Mouse (Mus musculus): Measurements from ENCODE around the gene Sardh. TPM values are rescaled to one million over a fixed set of nuclear protein-coding genes. Genes with fewer than 3 reads are reported as not detected.

Sardh gene
- total and polyA plus RNA-seq, 3 experiments: 0.13 TPM; not detected in 2

DNA sequence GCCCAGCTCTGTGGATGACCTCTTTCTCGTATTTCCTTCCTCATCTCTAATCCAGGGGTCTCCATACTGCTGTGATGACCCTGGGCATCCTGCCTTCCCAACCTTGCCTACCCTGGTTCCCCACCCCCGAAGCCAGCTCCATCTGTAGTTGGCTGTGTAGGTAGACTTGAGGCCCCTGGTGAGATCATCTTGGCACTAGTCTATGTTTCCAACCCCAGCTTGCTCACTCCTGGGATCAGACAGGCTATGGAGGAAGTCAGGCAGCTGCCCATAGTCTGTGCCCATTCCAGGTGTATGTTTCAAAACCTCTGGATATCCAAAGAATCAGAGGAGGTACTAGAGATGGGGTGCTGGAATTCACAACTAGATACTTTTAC is 662 bp downstream of the Sardh start:
- in situ Hi-C loops (cut with MboI; ENCODE audit: low pct_ligation_motif_present, low pct_unique_long_range_greater_than_20kb, low sequenced_read_pairs) (loop anchor here (25.0 kb wide), 1 partner anchor 585 kb away; the partner anchor contains the start of gene Lcn4), dilution Hi-C loops (cut with MboI; ENCODE audit: extremely low pct_ligation_motif_present, extremely low pct_unique_long_range_greater_than_20kb, low sequenced_read_pairs) (no loop called here)
- TF ChIP-seq MEF2A (IDR thresholded peaks at IDR 0.05; ENCODE audit: borderline replicate concordance, low read depth, low read length) (no peak), UBTF (IDR thresholded peaks at IDR 0.05; ENCODE audit: low read depth, low read length) (no peak), SIN3A (IDR thresholded peaks at IDR 0.05; ENCODE audit: low read length) (no peak), MAZ (IDR thresholded peaks at IDR 0.05; ENCODE audit: low read depth, low read length) (no peak), ZC3H11A (IDR thresholded peaks at IDR 0.05; ENCODE audit: low read depth, low read length) (no peak), MYC (IDR thresholded peaks at IDR 0.05; ENCODE audit: low read depth, low read length) (no peak), POLR2AphosphoS2 (IDR thresholded peaks at IDR 0.05; ENCODE audit: low read depth, low read length) (no peak), GABPA (IDR thresholded peaks at IDR 0.05; ENCODE audit: insufficient replicate concordance, low read depth, low read length) (no peak), TCF12 (IDR thresholded peaks at IDR 0.05; ENCODE audit: low read depth, low read length) (no peak), CTCF (conservative IDR thresholded peaks at IDR 0.05 in 1 of 2, IDR thresholded peaks at IDR 0.05 in 1 of 2; ENCODE audit: low read depth in 2 of 2, low read length in 2 of 2) (no peak), POLR2A (IDR thresholded peaks at IDR 0.05; ENCODE audit: low read depth, low read length) (no peak), RCOR1 (conservative IDR thresholded peaks at IDR 0.05; ENCODE audit: low read depth, low read length) (no peak), KAT2A (IDR thresholded peaks at IDR 0.05; ENCODE audit: insufficient replicate concordance, low read length) (no peak), ZKSCAN1 (IDR thresholded peaks at IDR 0.05; ENCODE audit: borderline replicate concordance, low read depth, low read length) (no peak), HCFC1 (IDR thresholded peaks at IDR 0.05; ENCODE audit: low read depth, low read length) (no peak), E2F4 (IDR thresholded peaks at IDR 0.05; ENCODE audit: insufficient replicate concordance, low read depth, low read length) (no peak)
- no peaks in the 10 kb centered on the region for H3K36me3 ChIP-seq (replicated peaks in 1 of 2; ENCODE audit: control insufficient read depth in 1 of 2, insufficient read depth in 1 of 2, low read length in 1 of 2)
- H3K4me1 ChIP-seq (ENCODE audit: control insufficient read depth in 1 of 2, insufficient read depth in 2 of 2): no peaks in the 10 kb centered on the region
- H3K9me3 ChIP-seq (replicated peaks; ENCODE audit: low read length): no peaks in the 10 kb centered on the region
- H3K27me3 ChIP-seq (replicated peaks): peaks cover 81% of the 10 kb centered on the region
- DNase-seq (ENCODE audit: extremely low read depth): no peak
- H3K27ac ChIP-seq (ENCODE audit: insufficient read depth, low read depth): no peak overlapping the region
- H3K9ac ChIP-seq (ENCODE audit: insufficient read depth, low read depth): no peak overlapping the region
- H3K79me2 ChIP-seq (replicated peaks; ENCODE audit: control insufficient read depth, extremely low read depth, insufficient read depth, poor library complexity, severe bottlenecking): no peaks in the 10 kb centered on the region
- H3K4me3 ChIP-seq (replicated peaks in 1 of 3; ENCODE audit: low read depth in 2 of 3, low read length in 2 of 3, poor library complexity in 1 of 3): no peak overlapping the region
- H3K4me2 ChIP-seq (ENCODE audit: insufficient read depth, low read depth, poor library complexity, severe bottlenecking): no peak overlapping the region

DNA sequence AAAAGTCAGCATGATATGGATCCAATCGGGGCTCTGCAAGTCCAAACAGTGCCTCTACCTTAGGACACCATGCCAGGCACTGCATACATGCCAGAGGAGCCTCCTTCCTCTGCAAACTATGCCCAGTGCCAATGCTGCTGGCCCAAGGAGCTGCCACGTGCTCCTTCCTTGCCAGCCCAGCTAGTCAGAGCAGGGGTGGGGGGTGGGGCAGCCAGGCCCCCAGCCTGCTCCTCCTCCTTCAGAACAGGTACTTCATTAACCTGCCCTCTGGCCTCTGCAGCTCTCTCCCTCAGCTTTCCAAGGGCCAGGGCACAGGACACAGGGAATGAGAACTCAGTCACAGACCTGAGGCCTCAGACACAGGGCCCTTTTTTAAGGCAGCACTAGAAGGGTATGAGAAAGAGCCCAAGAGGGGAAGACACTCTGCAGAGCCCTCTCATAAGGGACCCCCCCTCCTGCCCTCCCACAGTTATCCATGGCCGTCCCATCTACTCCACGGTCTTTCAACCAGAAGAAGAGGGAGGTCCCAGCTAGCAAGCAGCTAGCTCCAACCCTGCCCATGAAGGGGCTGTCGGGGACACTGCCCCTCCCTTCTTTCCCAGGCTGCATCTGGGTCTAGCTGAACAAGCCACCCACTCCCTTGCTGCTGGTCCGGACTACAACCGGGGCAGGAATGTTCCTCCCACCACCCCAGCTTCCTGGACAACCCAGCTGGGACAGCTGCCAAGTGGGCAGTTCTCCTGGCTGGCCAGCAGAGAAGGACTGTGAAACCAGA is 1.2 kb downstream of the Sardh start:
- Histone ChIP-seq H3K9ac (ENCODE audit: insufficient read depth, low read depth) (no peak overlapping the region), H3K79me2 (replicated peaks; ENCODE audit: control insufficient read depth, extremely low read depth, insufficient read depth, poor library complexity, severe bottlenecking) (no peaks in the 10 kb centered on the region), H3K4me1 (ENCODE audit: control insufficient read depth in 1 of 2, insufficient read depth in 2 of 2) (no peaks in the 10 kb centered on the region), H3K36me3 (replicated peaks in 1 of 2; ENCODE audit: control insufficient read depth in 1 of 2, insufficient read depth in 1 of 2, low read length in 1 of 2) (no peaks in the 10 kb centered on the region), H3K9me3 (replicated peaks; ENCODE audit: low read length) (no peaks in the 10 kb centered on the region), H3K27me3 (replicated peaks) (peaks cover 84% of the 10 kb centered on the region), H3K4me2 (ENCODE audit: insufficient read depth, low read depth, poor library complexity, severe bottlenecking) (no peak overlapping the region), H3K27ac (ENCODE audit: insufficient read depth, low read depth) (no peak overlapping the region), H3K4me3 (replicated peaks in 1 of 3; ENCODE audit: low read depth in 2 of 3, low read length in 2 of 3, poor library complexity in 1 of 3) (no peak overlapping the region)
- DNase-seq (ENCODE audit: extremely low read depth): no peak
- dilution Hi-C loops (cut with MboI; ENCODE audit: extremely low pct_ligation_motif_present, extremely low pct_unique_long_range_greater_than_20kb, low sequenced_read_pairs) (no loop called here), in situ Hi-C loops (cut with MboI; ENCODE audit: low pct_ligation_motif_present, low pct_unique_long_range_greater_than_20kb, low sequenced_read_pairs) (loop anchor here (25.0 kb wide), 1 partner anchor 585 kb away; the partner anchor contains the start of gene Lcn4)
- no peak for TF ChIP-seq MEF2A (IDR thresholded peaks at IDR 0.05; ENCODE audit: borderline replicate concordance, low read depth, low read length)
